Mouse (Mus musculus) spleen, adult 10 weeks (tissue): ENCODE results near the gene Chml. TPM values are rescaled to one million over a fixed set of nuclear protein-coding genes. Genes with fewer than 3 reads are reported as not detected.

Experiments used
- polyA plus RNA-seq: library from polyadenylated mRNA; stranded (reverse); fragments of 350-450 nt; fragmentation: Illumina TruSeq; extraction: RNeasy Lipid Tissue Mini Kit (QIAGEN cat#74804); gene quantifications from one replicate; pipeline ENCODE4 v1.2.3, GENCODE M21; 2015; ENCODE audit warnings: low replicate concordance; ENCODE audit not compliant: insufficient read depth

The Chml gene
- polyA plus RNA-seq, result 10.5 TPM

GRCm38 (mm10) chr1:175692246-175692996 lies at the start of gene Chml, which contains the start of gene Opn3:
Chml (minus strand) TSS chr1:175692901.
Opn3 (minus strand) TSS chr1:175692776.

GRCm38 (mm10) chr1:175698293-175698692 lies 5.6 kb upstream of the Chml start, which contains the start of gene Wdr64:
Wdr64 (plus strand) TSS chr1:175698593.

Other genes starting within 250 kb of the Chml start
- gene Rgs7, start 200.4 kb downstream of the Chml start, polyA plus RNA-seq, result 0.50 TPM
- 126 TPM for gene Kmo, start 72.5 kb downstream of the Chml start, polyA plus RNA-seq
- gene Fh1, start 67.3 kb downstream of the Chml start, polyA plus RNA-seq, result 140 TPM
- gene Opn3, start 125 bp downstream of the Chml start, polyA plus RNA-seq, result 1.1 TPM
- gene Wdr64, start 5.7 kb upstream of the Chml start, polyA plus RNA-seq, result not detected
- 7.3 TPM for gene Exo1, start 187.7 kb upstream of the Chml start, polyA plus RNA-seq
- not detected for gene Gm38100, start 227.4 kb upstream of the Chml start, polyA plus RNA-seq